Mouse (Mus musculus) c-Kit-positive CD71-negative TER-119-negative erythroid progenitor cells, embryonic 14.5 days (primary cell): ENCODE measurements around the gene Kremen1.

Source experiments
- DNase-seq: peaks from one replicate; pipeline ENCODE4 v3.0.0-alpha.2; 2013; ENCODE audit warnings: low read depth

Gene Kremen1

DNA sequence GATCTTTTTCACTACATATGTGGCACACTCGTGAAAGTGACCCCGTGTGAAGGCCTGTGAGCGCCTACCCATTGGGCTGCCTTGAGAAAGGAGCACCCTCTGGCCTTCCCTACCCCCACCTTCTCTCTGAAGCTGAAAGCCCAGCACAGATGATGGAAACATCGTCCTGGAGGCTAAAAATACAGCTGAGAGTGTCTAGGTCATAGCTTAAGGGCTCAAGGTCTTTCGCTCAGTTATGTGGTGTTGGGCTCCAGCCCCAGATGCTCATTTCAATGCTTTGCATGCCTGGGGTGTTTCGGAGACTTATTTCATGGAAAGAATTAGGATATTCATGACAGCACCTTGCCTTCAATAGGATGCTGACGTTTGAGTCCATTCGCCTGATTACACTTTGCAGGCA lies 4.4 kb upstream of the Kremen1 start:
- DNase-seq, result no peak

DNA sequence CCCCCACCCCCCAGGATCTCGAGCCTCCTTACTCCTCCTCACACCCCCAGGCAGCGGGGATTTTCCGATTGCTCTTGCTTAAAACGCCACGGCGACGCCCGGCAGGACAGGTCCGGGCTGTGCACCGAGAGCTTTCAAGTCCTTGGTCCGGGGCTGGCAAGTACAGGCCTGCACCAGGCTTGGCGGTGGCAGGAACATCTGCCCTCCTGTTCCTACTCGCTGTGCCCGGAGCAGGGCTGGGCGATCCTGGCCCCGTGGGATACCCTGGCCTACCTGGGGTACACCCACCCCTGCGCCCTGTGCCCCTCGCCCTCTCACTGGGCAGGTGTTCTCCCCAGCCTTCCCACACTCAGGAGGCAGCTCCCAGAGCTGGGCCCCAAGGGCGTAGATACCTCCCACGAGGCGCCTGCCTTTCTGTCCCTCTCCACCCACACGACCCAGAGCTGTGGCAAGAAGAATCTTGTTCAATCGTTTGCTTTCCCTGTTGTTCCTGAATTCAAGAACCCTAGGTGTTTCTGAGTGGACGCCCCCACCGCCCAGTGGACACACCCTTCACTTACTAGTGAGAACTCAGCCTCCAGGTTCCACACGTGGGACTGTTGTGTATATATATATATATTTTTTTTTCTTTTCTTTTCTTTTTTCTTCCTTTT lies 1.8 kb upstream of the Kremen1 start:
- no peak for DNase-seq

DNA sequence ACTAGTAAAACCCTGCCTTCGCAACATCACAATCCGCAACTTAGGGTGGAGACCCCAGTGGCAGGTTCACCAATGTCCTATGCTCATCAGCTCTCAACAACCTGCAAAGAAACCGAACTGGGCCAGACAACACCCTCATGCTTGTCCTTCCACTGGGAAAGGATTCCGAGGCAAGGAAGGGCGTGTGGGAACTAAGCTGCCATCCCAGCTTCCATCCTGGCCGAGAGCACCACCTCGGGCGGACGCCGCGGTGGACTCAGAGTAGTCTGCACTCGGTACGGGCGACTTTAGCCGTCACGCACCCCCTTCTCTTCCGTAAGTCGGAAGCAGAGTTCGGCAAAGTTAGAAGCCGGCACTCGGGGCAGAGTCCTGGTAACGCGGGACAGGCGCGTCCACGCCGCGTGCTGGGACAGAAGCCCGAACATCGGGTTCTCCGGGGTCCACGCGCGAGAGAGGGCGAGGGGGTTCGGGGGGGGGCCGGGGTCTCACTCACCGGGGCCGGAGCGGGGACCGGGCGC lies 357 bp downstream of the Kremen1 start:
- no peak for DNase-seq

DNA sequence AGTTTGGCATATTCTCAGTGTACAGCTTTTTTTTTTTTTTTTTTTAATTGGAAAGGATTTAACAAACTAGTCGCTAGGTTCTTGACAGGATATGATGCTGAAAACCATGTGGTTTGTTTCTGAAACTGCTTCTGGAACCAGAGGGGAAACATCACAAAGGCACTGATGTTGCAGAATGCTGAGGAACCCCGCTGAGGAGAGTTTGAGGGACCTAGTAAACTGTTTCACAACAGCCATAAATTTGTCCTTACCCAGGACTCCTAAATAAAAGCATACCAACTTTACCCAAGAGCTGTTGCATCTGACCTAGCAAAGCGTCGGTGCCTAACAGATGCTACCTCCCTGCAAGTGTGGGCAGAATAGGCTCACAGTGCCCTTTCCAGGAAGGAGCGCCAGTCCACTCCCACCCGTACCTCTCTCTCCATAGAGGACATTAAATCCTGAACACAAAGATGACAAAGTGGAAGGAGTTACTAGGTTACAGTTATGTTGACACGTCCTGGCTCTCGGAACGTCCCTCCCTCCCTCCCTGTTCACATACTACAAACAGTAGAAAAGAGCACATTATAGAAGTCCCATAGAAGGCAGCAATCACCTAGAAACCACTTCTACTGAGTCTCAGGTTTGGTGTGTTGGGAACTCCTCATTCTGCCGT lies 1.3 kb downstream of the Kremen1 start:
- DNase-seq, result no peak

DNA sequence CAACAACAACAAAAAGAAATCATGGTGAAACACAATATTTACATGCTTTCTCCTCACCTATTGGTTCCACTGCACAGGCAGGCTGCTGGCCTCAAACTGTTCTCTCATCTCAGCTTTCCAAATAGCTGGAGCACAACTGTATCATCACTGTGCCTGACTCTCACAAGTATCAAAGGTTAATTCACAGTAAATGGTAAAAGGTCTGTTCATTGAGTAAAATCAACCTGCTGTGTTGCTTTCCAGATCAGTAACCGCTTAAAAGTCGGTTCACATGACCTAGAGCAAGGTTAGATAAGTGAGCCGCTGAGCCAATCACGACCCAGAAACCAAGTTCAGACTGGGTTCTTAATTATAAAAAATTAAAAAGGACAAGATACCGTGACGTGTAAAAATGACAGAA lies 3.3 kb downstream of the Kremen1 start:
- no peak for DNase-seq

DNA sequence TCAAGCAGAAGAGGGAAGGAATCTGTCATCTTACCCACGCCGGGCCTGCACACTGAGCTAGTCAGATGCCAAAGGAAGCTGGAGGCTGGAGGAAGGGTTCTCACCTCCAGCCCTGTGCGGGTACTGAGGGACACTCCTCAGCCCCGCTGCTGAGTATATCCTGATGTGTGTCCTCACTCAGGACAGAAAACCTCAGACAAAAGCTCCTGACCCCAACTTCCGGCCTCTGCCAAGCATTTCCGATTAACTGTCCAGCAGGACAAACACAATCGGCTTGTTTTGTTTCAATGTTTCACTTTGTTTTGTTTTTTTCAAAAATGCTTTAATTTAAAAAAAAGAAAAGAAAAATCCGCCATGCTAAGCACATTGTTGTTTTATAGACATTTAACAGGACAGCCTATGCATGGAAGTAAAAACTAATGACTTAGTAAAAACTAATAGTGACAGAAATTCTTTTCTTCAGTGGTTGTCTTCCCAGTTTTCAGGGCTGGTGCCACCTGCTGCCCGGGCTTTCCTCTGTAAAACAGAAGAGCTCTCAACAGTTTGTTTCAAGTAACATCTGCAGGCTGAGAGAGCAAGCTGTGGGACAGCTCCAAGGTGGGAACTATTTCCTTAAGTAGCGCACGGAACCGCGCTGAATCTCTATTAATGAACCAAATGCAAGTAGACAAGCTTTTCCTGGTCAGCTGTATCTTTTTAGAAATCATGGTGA lies 4.1 kb downstream of the Kremen1 start:
- DNase-seq, result no peak

DNA sequence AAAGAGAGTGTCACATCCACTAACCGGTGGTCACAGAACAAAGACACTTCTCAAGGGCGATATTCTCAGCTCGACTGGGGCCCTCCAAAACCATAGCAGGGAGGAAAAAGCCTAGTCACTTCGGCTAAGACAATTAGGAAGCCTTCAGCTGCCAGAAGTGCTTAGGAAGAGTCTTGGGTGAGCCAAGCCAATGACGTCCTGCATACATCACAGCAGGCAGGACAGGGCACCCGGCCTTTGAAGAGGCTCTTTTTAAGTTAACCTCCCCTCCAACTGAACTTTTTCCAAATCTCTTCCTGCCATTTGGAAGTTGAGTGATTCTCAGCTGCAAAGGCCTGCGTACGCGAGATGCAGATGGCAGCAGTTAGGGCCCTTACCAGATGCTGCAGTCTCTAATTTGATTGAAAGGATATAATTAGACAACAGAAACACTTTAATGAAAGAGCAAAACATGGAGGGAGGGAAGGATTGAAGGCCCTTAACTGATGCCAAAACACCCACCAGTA lies 5.8 kb downstream of the Kremen1 start:
- no peak for DNase-seq

DNA sequence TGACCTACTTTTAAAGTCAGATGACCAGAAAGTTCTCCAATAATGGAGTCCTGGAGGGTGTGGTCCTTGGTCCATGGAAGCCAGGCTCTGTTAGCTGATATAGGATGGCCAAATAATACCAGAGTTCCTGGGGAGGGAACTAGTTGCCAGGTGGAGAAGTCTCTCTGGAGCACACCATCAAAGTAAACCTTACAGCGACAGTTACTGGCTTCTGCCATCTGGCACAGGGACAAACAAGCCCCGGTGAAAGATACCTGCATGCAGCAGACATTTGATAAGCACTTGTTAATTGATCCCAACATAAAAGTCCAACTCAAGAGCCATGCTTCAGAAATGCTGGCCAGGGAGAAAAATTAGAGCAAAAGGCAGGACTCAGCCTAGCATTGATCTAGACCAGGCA lies 7.3 kb downstream of the Kremen1 start:
- no peak for DNase-seq

DNA sequence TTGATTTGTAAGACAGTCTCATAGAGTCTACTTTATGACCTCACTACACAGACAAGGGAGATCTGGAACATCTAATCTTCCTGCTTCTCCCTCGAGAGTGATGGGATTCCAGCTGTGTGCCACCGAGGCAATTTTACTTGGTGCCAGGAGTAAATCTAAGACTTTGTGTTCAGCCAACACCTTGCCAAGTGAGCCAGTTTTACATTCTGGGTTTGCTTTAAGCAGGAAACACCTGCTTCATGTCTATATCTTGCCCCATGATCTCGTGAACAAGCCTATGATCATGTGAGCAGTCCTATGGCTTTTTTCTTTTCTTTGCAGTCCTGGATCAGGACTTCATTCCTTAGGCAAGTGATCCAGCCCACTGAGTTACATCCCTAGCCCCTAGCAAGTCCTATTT lies 7.8 kb downstream of the Kremen1 start:
- DNase-seq, result no peak

DNA sequence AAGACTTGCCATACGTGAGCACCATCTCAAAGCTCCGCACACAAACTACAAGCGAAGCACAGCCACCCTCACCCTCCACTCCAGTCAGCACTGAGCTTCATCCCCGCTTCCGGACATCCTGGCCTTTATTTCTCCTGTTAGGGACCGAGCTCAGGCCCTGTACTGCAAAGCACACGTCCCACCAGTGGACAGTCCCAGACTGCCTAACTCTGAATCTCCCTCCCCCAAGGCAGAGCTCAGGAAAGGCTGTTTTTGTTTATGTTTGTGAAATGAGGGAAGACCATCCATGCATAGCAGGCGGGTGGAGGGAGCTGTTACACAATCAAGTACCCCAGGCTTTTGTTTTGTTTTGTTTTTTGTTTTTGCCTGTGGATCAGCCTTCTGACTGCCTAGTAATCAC lies 8.6 kb downstream of the Kremen1 start:
- DNase-seq, result no peak

DNA sequence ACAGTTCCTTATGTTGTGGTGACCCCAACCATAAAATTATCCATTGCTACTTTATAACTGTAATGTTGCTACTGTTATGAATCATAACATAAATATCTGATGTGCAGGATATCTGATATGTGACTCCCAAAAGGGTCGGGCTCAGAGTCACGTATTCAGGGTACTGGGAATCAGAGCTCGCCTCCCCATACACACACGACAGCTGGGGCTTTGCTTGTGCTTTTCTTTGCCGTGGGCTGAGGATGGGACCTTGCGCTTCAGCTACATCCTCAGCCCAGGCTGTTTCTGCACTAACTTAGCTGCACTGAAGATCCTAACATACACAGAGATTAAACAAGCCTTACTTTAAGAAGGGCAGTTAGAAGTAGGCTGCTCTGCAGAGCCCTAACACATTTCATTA lies 10.2 kb downstream of the Kremen1 start:
- DNase-seq, result no peak

DNA sequence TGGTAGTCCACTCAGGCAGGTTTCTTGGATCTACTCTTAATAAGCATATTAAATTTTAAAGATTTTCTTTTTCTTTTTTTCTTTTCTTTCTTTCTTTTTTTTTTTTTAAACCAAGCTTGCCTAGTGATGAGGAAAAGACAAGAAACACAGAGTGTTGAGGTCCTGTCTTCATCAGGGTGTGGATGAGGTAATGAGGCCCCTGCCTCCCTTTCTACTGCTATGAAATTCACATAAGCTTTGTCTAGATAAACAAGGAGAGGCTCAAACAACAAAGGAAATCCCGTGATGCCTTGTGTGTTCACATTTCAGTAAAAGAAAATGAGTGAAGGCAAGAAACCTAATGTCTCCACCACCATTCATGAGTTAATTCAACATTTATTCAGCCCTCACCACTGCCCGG lies 13.2 kb downstream of the Kremen1 start:
- DNase-seq, result no peak

DNA sequence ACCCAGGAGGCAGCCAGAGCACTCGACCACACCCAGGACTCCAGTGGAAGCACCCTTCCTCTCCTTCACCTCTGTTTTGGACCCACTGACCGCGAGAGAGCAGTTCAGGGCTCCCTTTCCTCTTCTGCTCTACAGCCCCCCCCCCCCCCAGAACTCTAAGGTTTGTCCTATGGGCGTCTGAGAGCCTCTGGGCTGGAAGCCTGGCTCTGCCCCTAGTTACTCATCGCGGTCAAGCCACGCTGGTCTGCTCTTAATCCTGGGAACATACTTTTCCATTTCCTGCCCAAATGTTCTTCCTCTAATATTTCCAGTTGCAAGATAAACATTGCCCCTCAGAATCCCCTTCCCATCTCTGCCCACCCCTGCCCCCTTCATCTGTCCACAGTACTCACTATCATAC lies 15.9 kb downstream of the Kremen1 start:
- no peak for DNase-seq

DNA sequence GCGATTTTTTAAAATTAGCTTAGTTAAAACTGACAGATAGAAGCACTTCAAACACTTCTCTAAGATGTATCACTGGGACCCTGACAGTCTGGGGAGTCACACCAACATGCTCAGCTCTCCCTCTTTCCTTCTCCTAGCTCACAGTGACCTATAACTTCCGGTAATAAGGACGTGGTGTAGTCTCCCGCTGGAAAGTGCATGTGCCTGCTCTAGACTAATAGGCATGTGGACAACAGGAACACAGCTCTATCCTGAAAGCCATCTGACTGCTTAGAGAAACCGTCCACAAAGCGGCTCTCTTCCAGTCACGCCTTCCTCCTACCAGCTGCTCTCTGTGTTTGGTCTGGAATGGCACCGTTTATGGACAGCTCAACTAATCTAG lies 16.6 kb downstream of the Kremen1 start:
- no peak for DNase-seq

DNA sequence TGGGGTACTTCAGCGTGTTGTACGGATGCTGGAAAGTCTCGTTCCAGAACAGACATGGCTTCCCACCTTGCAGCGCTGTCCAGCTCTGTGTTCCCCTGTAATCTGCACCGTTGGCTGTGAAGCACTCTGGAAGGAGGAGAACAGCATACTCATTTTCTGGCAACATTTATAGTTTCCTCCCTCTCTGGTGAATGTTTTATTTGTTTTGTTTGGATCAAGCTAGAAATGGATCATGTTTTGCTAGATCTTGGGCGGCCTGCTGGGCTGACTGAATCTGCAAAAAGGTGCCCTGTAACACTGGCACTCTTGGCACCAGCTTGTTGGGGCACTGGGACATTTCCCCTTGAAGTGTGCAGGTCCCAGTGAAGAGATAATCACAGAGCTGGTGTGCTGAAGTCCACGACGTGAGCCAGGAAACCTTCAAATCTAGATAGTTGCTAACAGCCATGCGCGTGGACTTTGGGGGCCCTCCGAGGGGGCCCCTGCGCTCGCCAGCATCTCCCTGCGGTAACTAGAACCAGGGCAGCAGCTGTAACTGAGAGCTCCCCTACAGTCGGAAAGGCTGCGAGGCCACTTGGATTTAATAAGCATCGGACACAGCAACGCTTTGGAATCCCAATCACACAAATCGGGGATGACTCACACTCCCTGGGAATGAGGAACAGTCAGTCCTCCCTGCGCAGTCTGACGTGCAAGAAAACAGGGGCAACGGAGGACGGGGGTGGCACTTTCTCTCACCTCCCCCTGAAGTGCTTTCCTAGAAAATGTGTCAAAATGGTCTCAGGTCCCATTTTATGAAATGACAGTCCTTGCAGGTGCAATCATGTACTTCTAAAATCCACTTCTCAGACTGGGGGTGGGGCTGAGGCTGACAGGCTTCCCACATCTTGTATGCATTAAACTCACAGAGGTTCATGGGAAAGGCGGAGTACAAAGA lies 17.3 kb downstream of the Kremen1 start:
- DNase-seq, result no peak

DNA sequence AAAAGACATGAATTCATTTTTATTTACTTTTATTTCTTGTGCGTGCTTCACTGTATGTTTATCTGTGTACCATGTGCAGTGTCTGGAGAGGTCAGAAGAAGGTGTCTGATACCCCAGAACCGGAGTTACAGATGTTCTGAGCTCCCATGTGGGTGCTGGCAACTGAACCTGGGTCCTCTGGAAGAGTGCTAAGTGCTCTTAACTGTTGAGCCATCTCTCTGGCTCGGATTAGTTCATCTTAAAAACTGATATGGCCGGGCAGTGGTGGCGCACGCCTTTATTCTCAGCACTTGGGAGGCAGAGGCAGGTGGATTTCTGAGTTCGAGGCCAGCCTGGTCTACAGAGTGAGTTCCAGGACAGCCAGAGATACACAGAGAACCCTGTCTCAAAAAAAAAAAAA lies 18.1 kb downstream of the Kremen1 start:
- no peak for DNase-seq

DNA sequence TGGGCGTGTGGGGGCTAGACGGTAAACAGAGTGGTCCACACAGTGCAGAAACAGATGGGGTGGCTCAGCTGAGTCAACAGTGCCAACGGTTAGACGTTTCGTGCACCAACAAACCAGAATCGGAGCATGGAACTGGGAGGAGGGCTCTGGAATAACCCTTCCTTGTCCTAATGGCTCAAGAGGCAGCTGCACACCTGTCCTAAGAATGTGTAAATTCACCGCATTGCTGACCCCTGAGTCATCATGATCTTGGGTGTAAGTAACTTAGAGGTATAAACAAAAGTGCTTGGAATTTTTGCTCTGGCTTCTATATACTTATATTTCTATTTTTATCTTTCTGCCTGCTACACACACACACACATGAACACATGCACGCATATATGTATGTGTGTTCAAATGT lies 19.2 kb downstream of the Kremen1 start:
- DNase-seq, result no peak

DNA sequence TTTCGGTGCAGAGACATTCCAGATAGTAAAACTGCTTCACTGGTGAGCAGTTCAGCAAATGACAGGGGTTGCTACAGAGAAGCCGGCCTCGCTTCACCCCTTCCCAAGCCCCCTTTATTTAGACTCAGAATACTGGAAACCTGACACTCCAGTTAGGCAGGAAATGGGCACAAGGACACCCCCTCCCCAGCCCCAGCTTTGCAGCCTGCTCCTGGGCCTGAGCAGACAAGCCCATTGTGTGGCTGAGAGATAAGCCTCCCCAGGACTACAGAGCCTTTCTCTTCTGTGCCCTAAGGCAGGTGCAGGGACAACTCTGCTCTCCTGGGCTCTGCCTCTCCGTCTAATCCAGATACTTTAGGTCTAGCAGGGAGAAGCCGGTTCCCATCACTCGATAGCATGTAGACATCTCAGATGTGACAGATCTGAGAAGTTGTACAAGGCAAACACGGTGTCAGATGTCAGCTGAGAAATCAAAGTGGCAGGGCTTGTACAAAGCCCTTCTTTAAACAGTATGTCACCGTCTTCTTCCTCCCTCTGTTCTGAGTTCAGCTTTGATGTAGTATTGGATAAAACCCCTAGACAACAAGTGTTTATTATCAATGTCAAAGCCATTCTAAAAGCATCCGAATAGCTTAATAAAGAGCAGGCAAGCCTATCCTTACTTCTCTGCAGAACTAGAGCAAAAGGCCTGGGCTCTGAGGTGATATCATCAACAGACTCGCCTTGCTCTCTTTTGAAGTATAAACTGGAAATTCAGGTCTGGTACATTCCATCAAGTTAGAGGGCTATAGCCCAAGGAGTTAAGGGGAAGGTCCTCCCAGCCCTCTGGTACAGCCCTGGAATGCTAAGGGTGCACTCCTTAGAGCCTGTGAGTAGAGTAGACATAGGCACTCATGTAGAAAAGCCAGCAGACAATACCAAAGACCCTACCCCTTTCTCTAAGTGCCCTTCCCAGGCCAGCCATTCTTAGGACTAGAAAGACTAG lies 21.4 kb downstream of the Kremen1 start:
- no peak for DNase-seq

DNA sequence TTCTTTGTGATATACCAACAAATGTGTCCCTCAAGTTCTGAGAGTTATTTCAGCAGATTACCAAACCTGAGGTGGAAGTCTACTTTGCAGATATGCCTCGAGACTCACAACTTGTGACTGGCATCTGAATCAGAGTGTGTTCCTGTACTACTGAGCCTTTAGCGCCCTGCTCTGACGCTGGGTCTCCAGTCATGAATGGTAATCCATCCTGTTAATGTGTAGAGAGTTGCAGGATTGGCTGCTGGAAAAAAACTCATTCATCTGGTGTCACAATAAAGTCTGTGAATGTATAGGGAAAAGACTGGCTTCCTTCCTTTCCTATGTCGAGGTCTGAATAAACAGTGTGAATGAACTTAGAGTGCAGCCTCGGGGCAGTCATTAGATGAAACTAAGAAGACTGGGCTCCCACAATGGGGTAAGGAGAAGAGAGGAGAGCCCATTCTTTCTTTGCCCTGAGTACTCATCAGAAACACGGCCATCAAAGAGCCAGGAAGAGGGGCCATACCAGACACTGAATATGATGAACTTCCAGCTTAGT lies 41.4 kb downstream of the Kremen1 start:
- no peak for DNase-seq

DNA sequence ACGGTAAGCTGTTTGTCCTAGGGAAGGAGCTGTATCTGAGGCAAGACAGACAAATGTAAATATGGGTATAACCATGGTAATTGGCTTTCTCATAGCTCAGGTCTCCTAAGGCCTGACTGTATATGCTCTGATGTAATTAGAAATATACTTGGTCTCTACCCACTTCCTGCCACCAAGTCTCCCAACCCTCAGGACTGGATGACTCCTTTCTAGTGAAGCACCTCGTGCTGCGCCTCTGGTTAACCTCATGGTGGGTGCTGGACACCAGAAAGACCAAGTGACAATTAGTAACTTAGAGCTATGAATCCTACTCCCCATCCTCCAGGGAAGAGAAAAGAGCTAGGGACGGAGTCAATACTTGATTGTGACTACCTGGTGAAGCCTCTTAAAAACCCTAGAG lies 42.0 kb downstream of the Kremen1 start:
- no peak for DNase-seq
